Mouse (Mus musculus) liver, embryonic 12.5 days (tissue): ENCODE results near the gene Egln3. TPM values are rescaled to one million over a fixed set of nuclear protein-coding genes. Genes with fewer than 3 reads are reported as not detected.
A peak's percentile ranks its signal among the peaks of the same experiment; 100 is the strongest.

Experiments
- ATAC-seq: fragments of 200-750 bp; cut with Nextera tagmentation; 2 replicates; pipeline ENCODE4 v1.8.0; 2017; ENCODE audit warnings: moderate number of reproducible peaks, mild to moderate bottlenecking, moderate library complexity
- H3K27ac ChIP-seq: fragments of 300-500 bp; sonication (generic); 2 replicates; pipeline ENCODE4 v1.5.1; 2016; ENCODE audit warnings: mild to moderate bottlenecking
- H3K27me3 ChIP-seq: fragments of 300-500 bp; sonication (generic); replicated peaks from 2 replicates; pipeline ENCODE4 v1.6.1; 2016; ENCODE audit warnings: mild to moderate bottlenecking, moderate library complexity
- H3K36me3 ChIP-seq: fragments of 300-500 bp; sonication (generic); 2 replicates; pipeline ENCODE4 v1.6.1; 2016; ENCODE audit warnings: mild to moderate bottlenecking, moderate library complexity
- H3K4me1 ChIP-seq: fragments of 300-500 bp; sonication (generic); 2 replicates; pipeline ENCODE4 v1.6.1; 2016
- H3K4me2 ChIP-seq: fragments of 300-500 bp; sonication (generic); 2 replicates; pipeline ENCODE4 v1.6.1; 2016; ENCODE audit warnings: mild to moderate bottlenecking, moderate library complexity
- H3K4me3 ChIP-seq: fragments of 300-500 bp; sonication (generic); 2 replicates; pipeline ENCODE4 v1.5.1; 2016; ENCODE audit warnings: mild to moderate bottlenecking, moderate library complexity
- H3K9ac ChIP-seq: fragments of 300-500 bp; sonication (generic); 2 replicates; pipeline ENCODE4 v1.6.1; 2016; ENCODE audit warnings: mild to moderate bottlenecking, moderate library complexity
- H3K9me3 ChIP-seq: fragments of 300-500 bp; sonication (generic); replicated peaks from 2 replicates; pipeline ENCODE4 v1.6.1; 2016; ENCODE audit warnings: mild to moderate bottlenecking, moderate library complexity
- WGBS: fragments of 180-500 bp; shearing (Covaris S2); methylation state at CpG from one replicate; pipeline ENCODE4 v1.1.7; 2016; ENCODE audit not compliant: insufficient replicate concordance; 5-methylcytosine and 5-hydroxymethylcytosine counted together
- polyA plus RNA-seq: library from polyadenylated mRNA; unstranded; fragments of >200 nt; fragmentation: Nextera tagmentation; extraction: Ambion mirVana; gene quantifications from 2 replicates; pipeline ENCODE4 v1.2.1, GENCODE M21; 2016

Gene Egln3
- polyA plus RNA-seq, 1 experiment from 2014 or later: 3.8 TPM

- no peak overlapping the region for H3K27ac ChIP-seq
- no peak overlapping the region for H3K4me2 ChIP-seq
- no peak overlapping the region for H3K9ac ChIP-seq
- 0 out of 2 replicates have a peak, but pooled peaks have one; percentile 65 for ATAC-seq
- no peaks in the 10 kb centered on the region for H3K36me3 ChIP-seq
- H3K4me1 ChIP-seq: no peaks in the 10 kb centered on the region
- H3K9me3 ChIP-seq: no peaks in the 10 kb centered on the region
- H3K4me3 ChIP-seq: no peak overlapping the region
- 27% methylated on average over 12 of the region's 12 CpGs for WGBS
- H3K27me3 ChIP-seq: no peaks in the 10 kb centered on the region
These were observed 56.6 kb downstream of the Egln3 start for GRCm38 (mm10) chr12:54146943-54147556.
